Mouse (Mus musculus): ENCODE data around the gene Klrb1b.
A peak's percentile ranks its signal among the peaks of the same experiment; 100 is the strongest.
"Not testable (repeated sequence)": the region's sequence is repeated elsewhere in the genome, so short reads cannot be mapped to it uniquely, and the experiment has no call there.

The Klrb1b gene

DNA sequence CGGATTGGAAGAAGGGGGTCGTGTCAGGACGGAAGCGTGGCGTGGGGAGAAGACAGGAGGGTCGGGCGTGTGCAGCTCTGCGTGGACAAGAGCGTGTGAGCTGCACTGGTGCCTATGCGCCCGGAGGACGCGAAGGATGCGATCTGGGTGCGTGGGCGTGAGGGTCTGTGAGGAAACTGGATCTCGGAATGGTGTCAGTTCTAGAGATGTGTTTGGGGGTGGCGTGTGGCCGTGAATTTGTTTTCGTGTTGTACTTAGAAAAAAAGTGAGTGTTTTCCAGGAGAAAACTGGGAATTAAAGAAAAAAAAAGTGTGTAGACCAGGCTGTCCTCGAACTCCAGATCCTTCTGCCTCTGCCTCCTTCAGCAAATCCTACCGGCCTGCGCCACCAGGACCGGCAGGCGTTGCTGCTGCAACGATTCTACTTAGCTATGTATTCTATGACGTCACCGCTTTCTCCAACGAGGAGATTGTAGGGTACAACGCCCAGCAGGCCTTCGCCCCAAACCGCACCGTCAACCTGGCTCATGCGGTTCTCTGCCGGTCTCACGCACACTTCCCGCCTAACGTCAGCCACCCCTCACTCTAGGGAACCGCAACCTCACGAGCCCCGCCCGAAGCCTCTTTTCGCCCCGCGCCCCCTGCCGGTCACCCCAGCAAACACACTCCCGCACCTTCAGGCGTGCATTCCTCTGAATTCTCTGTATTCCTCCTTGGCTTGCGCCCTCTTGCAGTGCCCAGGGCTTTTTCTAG lies 26.8 kb downstream of the Klrb1b start:
- peak; percentile 95 for DNase-seq (ENCODE audit: low spot score)

DNA sequence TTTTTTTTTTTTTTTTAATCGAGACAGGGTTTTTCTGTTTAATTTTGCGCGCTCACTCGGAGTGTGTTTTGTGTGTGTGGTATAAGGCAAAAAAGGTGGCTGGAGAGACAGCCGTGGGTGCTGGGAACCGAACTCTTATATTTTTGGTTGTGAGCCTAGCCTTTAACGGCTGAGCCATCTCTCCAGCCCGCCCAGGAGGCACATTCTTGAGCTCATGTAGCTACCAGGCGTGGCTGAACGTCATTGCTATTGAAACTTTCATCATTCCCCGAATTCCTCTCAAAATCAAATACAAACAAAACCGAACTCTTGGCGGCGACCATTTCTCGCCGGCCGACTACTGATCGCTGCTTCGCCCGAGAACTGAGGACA lies 27.4 kb downstream of the Klrb1b start:
- peak; percentile 89 for DNase-seq (ENCODE audit: low spot score)

DNA sequence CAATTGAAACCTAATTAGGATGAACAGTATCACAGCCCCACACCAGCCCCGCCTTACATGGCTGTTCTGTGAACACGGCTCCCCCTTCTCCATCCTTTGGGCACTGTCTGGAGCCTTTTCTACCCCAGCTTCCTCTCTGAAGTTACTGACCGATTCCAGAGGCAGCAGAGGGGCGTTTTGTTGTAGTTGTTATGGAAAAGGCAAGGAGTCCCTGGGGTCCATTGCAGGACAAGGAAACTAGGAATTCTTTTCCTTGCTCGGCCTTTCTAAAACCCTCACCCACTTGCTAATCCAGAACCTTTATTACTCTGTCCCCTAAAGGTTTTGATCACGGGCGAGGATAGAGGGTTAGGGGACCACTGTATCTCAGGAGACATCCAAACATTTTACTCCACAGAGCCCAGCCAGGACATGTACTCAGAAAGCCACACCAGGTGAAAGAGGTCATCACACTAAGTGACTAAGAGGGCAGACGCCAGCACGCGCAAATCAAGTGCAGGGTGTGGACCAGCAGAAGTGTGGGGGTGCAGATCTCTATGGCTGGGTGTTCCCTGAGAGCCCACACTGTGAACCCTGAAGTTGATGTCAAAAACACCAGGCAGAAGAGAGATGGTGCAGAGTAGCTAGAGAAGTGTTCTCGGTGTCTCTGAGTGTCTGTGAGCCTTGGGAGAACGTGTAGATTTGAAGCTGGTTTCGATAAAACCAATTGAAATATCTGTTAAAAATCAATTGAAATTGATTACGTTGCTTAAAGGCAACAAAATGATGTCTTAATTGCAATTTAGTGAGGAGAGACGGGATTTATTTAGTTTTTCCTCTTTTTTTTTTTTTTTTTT lies 28.0 kb downstream of the Klrb1b start:
- peak; percentile 31 for DNase-seq (ENCODE audit: low spot score)

DNA sequence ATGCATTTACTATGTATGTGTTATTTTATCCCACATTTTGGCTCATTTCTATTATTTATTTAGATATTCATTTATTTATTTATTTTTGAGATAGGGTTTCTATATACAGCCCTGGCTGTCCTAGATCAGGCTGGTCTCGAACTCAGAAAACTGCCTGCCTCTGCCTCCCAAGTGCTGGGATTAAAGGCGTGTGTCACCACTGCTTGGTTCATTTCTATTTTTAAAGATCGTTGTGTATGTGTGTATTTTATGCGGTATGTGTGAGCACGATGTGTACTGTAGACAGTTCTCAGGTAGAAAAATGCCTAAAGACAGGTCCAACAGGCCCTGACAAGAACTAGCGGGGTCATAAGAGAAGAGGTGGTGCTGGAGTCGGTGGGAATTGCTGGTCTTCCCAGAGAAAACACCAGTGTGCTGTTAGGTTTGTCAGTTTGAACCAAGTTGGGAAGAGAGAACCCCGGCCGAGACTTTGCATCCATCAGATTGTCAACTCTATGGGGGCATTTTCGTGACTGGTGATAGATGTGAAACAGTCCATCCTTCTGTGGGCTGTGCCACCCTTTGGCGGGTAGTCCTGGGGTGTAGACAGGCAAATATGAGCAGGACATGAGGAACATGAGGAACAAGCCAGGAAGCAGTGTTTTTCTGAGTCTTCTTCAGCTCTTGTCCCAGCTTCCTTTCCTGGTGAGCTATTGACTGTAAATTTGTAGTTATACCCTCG lies 28.8 kb downstream of the Klrb1b start:
- DNase-seq (ENCODE audit: low spot score): no peak

DNA sequence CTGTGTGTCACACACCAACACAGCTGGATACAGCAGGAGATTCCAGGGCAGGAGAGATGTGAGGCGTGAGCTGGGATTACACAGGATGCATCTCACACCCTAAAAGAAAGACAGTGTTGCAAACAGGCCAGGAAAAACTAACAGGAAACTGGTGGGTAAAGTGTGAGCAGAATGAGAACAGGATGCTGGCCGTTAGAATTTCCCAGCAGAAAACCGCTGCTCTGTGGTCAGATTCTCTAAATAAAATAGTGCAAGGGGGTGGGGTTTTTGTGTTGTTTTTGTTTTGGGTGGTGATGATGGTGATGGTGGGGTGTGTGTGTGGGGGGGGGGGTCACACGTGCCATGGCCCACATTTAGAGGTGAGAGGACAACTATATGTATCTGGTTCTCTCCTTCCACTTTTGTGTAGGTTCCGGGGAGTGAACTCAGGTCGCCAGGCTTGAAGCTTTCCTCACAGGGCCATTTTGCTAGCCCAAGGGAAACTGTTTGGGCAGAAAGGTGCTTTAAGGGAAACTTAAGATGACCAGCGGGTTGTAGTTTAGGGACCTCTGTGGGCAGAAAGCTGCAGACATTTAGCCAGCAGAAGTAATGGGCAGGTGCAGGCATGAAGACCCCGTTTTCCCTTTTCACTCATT lies 29.7 kb downstream of the Klrb1b start:
- DNase-seq (ENCODE audit: low spot score): no peak

DNA sequence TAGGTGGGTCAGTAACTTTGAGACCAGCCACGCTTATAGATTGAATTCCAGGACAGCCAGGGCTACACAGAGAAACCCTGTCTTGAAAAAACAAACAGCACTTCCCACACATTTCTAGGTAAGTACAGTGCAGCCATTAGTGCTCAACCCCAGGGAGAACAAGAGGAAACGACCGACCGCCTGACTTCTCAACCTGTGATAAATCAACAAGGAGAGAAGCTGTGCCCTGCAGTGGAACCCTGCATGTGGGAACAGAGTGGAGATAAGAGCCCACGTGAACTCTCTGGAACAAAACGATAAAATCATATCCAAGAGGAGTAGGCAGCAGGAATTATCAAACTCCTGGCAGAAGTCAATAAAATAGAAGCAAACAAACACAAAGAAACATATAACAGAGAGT lies 32.4 kb downstream of the Klrb1b start:
- DNase-seq (ENCODE audit: low spot score): no peak

DNA sequence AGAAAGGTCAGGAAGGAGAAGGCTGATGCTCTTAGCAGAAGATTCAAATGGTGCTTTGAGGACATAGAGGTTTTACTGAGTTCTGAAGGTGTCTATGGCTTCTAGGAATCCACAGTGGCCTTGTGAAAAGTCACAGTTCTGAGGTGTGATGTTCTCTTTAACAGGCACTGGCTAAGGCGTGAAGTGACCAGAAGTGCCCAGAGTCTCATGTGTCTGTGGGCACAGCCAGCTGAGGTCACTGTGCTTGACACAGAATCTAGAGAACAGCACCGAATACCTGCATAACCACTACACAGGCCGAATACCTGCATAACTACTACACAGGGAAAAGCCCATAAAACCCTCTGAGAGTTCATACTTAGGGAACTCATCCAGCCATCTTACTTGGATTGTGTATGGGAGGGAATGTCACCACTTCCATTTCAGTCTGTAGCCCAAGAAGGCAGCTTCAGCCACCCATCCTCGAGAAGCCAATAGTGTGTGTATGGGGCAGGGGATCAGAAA lies 35.6 kb downstream of the Klrb1b start:
- not testable (repeated sequence) for DNase-seq (ENCODE audit: low spot score)

DNA sequence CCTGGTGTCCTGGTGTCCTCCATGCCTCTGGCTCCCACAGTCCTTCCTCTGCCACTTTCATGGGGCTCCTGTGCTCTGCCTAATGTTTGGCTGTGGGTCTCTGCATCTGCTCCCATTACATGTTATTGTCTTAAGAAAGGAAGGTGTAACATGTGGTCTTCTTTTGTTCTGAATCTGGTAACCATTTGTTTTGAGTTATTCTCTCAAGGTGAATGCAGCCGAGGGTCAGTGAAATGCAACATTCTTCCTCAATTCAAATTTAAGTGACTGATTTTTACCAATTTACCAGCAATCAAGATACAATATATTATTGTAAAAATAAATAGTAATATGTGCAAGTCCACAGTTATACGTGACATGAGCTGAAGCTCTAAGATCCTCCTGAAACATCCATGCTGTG lies 37.0 kb downstream of the Klrb1b start, which contains the start of gene Klrb1c:
TSS of gene Klrb1c (minus strand) at position 101 of the 400 bp plus-strand sequence.
- no peak for DNase-seq (ENCODE audit: low spot score)

DNA sequence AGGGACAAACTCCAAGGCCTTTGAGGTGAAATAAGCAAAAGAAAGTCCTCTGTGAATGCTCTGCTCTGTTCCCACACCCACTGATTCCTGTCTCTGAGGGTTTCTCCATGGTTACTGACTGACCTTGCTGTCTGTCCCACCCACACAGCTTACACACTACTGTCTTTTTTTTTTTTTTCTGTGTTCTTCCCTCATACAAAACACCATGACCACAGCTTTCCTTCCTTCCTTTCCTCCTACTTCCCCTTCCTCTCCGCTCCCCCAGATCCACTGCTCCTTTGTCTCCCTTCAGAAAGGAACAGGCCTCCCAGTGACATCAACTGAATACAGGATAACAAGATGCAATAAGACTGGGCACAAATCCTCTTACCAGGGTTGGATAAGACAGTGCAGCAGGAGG lies 37.6 kb downstream of the Klrb1b start:
- DNase-seq (ENCODE audit: low spot score): no peak

DNA sequence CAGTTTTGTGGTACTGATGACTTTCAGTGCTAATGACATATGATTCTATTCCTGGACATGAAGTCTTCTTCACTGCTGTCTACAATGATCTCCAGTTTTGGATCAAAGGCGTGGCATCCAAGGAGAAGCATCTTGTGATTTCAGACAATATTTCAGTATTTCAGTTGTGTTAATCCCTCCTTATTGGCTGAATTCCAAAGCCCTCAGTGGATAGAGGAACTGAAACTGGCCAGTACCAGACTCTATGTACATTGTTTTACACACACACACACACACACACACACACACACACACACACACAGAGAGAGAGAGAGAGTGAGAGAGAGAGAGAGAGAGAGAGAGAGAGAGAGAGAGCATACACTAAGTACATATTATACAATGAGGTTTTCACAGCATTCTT lies 39.7 kb downstream of the Klrb1b start:
- not testable (repeated sequence) for DNase-seq (ENCODE audit: low spot score)

DNA sequence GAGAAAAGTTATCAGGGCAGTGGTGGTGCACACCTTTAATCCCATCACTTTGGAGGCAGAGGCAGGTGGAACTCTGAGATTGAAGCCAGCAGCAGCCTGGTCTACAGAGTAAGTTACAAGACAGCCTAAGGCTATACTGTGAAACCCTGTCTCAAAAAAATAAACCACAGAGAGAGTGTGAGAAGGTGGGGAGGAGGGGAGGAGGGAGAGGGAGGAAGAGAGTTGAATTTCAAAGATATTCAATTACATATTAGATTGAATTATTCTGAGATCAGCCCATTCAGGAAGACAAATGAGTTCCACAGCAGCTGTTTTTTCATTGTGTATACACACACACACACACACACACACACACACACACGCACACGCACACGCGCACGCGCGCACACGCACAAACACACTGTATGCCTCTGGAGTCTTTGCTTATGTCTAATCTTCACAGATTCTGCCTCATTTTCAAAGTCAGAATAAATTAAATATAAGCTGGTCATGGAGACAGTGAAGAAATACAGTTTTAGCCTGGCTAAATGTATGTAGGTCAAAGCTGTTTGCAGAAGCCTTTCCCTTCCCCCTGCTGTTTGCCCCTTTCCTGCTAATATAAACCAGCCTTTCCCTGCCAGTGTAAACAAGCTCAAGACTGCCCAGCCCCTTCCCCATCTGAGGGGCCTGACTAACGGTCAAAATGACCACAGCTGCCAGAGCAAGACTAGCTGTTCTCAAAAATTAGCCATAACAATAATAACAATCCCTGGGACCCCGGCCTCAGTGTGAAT lies 56.5 kb downstream of the Klrb1b start:
- peak; percentile 54 for DNase-seq (ENCODE audit: low spot score)

DNA sequence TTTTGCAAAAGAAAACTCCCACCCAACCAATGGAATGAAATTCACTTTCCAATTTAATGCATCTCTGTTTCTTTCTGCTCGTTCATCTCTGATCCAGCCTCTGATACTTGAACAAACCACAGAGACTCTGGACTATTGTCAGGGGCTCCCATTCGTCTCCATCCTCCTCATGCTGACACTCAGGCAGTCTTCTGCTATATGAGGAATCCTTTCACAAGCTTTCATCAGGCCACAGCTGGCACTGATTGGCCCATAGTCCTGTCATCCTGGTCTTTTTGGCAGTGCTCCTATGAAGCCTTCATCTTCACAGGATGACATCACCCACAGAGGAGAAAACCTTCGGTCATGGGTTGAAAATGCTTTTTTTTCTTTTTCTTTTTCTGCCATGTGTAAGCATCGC lies 58.1 kb downstream of the Klrb1b start:
- no peak for DNase-seq (ENCODE audit: low spot score)

DNA sequence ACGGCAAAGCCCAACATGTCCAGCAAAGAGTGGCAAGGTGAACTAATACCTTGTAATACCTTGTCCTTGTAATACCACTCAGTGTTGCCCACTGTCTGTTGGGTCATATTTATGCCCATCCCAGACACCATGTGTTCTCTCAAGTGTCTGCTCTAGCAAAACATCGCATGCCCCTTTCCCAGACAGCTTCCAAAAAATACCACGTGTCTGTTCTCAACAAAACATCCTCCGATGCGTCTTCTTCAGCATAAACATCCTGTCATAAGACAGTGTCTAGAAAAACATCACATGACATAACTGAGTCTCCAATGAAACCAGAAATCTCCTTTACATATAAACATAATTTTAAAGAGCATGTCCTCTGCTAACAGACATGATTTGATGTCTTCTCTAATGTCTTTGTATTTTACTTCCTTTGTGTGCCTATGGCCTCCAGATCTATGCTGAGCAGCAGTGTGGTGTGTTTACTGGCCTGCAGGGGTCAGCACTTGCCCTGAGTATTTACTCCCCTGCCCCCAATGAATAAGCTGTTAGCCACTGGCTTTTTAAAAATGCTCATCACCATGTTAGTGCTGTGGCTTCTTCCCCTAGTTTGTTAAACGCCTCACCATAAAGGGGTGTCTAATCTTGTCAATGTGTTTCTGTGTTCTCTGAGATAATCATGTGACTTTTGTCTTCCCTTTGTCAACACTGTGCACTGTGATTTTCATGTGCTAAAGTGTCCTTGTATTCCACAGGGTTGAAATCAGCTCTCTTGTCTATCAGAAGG lies 59.5 kb downstream of the Klrb1b start:
- DNase-seq (ENCODE audit: low spot score): peak; percentile 80

DNA sequence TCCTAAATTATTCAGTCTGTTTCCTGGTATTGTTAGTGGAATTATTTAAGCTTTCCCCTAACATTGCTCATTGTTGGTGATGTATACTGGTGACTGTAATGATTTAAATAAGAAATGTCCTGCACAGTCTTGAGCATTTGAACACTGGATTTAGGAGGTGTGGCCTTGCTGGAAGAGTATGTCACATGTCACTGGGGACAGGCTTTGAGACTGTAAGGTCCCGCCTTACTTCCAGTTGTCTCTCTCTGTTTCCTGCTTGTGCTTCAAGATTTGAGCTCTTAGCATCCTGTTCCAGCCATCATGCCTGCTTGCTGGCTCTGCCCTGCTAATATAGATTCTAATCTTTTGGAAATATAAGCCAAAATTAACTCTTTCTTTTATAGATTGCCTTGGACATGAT lies 60.9 kb downstream of the Klrb1b start:
- DNase-seq (ENCODE audit: low spot score): no peak

DNA sequence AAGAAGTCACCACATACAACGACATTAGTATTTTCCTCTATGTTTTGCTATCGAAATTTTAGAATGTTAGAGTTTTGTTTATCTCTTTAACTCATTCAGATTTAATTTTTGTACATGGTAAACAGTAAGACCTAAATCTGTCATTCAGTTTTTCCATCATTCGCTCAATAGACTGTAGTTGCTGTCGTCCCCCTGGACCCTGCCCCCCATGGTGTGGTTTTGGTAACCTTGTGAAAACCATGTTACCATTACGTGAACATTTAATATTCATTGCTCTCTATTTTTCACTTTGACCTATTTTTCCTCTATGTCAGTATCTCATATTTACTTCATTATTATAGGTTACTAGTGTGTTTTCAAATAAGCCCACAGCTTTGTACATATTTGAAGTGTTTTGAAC lies 61.5 kb downstream of the Klrb1b start:
- no peak for DNase-seq (ENCODE audit: low spot score)

DNA sequence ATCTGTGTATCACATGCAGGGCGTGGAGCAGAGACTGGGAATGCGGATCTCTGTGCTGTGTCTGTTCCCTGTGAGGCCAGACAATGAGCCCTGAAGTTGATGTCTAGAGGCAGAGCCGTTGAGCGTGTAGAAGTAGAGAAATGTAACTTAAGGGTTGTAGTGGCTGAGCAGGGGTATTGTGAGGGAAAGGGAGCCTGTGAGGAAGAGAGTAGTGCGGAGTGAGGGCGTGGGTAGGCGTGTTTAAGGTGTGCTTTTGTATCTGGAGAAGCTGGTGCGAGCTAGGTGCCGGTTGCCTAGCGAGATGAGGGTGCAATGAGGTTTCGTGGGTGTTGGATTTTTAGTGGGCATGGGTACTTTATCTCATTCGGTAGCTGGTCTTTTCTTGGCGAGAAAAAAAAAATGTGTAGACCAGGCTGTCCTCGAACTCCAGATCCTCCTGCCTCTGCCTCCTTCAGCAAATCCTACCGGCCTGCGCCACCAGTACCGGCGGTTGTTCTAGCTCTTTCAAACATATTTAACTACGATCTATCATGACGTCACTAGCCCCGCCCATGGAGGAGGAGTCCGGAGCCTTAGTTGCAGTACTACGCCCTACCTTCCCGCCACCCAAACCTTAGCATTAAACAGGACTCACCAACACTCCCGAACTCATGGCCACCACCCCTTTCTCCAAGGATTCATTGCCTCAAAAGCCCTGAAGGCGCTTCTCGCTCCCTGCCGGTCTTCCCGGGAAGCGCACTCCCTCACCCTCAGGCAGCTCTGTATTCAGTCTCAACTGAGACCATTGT lies 62.2 kb downstream of the Klrb1b start:
- peak; percentile 96 for DNase-seq (ENCODE audit: low spot score)

Measured in embryo, embryonic 10 days (tissue).